Mouse (Mus musculus) mature B cell (primary cell): Measurements from ENCODE around the gene Gm4907.
"Not testable (repeated sequence)": the region's sequence is repeated elsewhere in the genome, so short reads cannot be mapped to it uniquely, and the experiment has no call there.

Source experiments
- in situ Hi-C: fragments of 300-500 bp; cut with MboI; formaldehyde crosslinking; loops from 2 replicates; pipeline ENCODE4 v1.14.3; 2019

Gene Gm4907

DNA sequence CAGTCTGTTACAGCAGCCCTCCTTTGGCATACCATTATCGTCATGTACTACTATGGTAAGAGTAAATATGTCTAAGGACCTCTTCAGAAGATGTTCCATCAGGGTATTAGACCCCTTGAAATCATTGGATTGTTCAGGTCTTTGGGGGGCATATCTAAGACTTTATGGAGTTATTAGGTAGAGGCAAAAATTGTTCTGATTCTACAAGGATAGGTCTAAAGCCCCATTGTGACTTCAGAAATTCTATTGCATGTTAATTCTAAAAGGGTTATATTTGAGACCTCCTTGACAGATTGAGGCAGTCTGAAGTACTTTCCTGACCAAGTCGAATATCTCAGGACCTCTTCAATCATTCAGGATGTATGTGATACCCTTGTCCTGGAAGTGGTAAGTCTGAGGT, at the start of gene Gm4907:
TSS of gene Gm4907 (plus strand) at position 301 of the 400 bp plus-strand sequence.
- in situ Hi-C loops = not testable (repeated sequence)

- in situ Hi-C loops = not testable (repeated sequence)
These were observed 48.6 kb upstream of the Gm4907 start for GRCm38 (mm10) chrX:23833784-23834183.

GRCm38 (mm10) chrX:23840921-23841320, 41.4 kb upstream of the Gm4907 start:
- in situ Hi-C loops = no loop called here

- in situ Hi-C loops = no loop called here
These were observed 71.8 kb downstream of the Gm4907 start for GRCm38 (mm10) chrX:23954161-23954560.
